Mouse (Mus musculus): ENCODE measurements around the gene Fam57b.

Gene Fam57b

DNA sequence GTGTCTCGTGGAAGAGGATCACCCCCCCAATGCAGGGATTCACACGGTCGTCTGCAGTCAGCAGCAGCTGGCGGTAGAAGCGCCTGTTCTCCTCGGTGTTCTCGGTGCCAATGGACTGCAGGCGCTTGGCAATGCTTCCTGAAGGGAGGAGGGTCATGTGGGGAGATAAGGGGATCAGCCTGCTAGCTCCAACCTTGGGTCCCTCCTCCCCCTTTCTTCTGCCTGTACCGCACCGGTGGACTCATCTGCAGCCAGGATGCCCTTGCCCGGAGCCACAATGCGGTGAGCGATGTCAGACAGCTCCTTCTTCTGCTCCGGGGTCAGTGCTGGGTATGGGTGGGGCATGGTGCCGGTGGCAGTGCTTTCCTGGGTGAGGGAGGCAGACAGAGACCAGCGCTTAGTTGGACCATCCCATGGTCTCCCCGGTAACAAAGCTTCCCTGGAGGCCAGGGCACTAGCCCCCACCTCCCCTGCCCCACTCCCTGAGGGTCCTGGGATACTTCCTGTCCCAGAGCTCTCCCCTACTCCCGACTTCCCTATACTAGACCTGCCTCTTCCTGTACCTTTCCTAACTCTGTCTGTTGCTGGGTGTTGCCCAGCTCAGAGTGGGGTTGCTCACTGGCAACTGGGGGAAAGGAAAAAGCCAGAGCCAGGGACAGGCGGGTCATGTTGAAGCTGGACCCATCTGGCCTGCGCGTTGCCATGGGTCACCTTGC, at the start of gene Fam57b:
Gene Fam57b (plus strand): TSS at position 258 of the 716 bp plus-strand sequence.
- no peak for DNase-seq

GRCm38 (mm10) chr7:126748824-126749223, 48.6 kb upstream of the Fam57b start:
- DNase-seq: peak; percentile 30

DNA sequence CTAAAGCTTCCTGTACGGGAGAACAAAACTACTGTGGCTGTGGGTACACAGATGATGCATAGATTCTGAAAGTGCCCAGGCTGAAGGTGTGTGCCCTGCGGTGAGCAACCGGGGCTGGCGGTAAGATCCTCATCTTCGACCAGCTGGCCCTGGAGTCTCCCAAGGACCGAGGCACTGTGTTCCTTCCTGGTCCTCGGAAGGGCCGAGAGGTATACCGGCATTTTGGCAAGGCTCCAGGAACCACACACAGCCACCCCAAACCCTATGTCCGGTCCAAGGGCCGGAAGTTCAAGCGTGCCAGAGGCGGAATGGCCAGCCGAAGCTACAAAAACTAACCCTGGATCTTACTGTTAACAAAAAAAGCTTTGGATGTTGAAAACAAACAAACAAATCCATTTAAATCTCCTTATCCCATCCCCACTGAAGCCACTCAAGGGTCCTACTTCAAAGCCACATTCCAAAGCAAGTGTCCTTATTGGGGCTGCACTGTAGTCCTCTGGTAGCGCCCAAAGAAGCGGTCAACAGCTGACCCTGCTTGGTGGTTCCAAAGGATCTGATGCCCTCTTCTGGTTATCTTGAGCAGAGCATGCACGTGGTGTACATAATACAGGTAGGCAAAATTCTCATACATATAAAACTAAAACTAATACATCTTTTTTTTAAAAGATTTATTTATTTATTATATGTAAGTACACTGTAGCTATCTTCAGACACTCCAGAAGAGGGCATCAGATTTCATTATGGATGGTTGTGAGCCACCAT, 47.7 kb upstream of the Fam57b start:
- no peak for DNase-seq

DNA sequence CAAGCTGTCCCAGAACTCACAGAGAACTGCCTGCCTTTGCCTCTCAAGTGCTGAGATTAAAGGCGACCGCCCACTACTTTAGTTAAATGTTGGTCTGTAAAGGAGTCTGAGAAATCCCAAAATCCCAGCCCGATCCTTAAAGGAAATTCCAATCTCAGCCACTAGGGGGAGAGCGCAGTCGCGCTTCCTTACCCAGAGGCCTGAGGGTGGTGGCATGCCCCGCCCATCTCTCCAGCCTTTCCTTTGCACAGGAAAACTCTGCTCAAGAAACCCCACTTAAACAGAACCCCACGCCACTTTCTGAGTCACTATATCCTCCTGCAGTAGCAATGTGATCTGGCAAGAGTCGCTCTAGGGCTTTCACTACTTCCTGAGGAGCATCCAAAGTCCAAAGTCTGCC, 42.6 kb upstream of the Fam57b start:
- DNase-seq: peak; percentile 71

GRCm38 (mm10) chr7:126758539-126758938, 38.9 kb upstream of the Fam57b start:
- no peak for DNase-seq

GRCm38 (mm10) chr7:126759050-126759671, 38.3 kb upstream of the Fam57b start, which contains the start of gene Mapk3:
Gene Mapk3 (plus strand): TSS chr7:126759601.
- DNase-seq: peak; percentile 92

DNA sequence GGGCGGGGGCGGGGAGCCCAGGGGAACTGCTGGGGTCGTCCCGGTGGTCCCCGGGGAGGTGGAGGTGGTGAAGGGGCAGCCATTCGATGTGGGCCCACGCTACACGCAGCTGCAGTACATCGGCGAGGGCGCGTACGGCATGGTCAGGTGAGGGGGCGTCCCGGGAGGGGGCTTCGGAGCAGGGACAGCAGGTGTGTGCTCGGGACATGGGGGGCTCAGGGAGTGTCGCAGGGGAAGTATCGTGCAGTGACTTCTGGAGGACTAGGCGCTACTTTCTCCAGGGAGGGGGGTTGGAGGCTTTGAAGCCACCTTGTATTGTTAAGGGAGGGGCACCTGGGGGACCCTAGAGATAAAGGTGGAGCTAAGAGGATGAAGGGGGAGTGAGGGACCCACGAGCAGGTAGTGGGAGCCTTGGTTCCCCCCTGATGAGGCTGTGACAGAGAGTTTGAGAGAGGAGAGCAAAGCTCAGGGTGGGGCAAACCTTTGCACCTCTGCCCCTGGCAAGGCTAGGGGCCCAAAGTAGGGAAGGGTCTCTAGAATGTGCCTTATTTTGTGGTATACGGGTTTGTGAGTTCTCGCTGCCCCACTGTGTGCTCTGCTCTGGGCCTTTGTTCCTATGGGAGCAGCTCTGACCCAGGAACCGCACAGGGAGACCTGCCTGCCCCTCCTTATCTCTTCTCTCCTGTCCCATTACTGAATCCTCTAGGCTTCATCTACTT, 37.6 kb upstream of the Fam57b start:
- DNase-seq: no peak

- DNase-seq: no peak
Measured at GRCm38 (mm10) chr7:126760391-126760802, 37.1 kb upstream of the Fam57b start.

DNA sequence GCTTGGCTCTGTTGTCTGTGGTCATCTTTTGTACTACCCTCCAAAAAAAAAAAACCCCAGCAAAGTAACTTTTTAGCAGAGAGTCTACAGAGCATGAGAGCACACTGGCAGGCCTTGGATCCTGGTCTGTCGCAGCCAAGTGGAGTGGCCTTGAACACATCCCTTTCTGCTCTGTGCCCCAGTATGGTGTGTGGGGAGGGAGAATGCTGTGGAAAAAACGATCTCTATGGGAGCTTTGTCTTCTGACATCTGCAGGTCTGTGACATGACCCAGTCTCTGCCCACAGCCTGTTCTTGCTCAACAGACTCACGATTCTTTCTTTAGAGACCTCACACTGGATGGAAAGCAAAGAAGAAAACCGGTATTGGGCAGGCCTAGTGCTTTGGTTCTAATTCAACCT, 36.5 kb upstream of the Fam57b start:
- DNase-seq: no peak

DNA sequence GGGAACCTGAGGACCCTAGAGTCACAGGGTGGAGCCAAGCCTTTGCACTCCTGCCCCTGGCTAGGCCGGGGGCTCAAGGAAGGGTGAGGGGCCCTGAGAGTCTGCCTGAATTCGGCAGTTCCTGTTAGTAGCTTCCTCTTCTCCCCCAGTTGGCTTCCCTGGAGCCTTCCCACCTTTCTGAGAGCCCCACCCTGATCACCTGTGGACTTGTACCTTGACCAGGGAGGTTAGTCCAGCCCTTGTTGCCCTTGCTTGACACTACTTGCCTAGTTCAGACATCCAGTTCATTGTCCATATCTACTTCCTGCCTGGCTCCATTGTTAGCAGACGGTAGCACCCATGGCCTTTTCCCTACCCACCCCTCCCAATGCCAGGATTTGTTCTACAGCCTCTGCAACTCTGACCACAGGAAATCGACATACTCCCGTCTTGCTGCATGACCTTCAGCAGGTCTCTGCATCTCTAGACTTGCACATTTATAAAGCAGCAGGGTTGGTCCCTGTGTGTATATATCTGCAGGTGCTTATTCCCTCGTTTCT, 35.9 kb upstream of the Fam57b start:
- no peak for DNase-seq

- no peak for DNase-seq
Measured at GRCm38 (mm10) chr7:126762471-126763008, 34.9 kb upstream of the Fam57b start.

GRCm38 (mm10) chr7:126765540-126765939, 31.9 kb upstream of the Fam57b start:
- no peak for DNase-seq

DNA sequence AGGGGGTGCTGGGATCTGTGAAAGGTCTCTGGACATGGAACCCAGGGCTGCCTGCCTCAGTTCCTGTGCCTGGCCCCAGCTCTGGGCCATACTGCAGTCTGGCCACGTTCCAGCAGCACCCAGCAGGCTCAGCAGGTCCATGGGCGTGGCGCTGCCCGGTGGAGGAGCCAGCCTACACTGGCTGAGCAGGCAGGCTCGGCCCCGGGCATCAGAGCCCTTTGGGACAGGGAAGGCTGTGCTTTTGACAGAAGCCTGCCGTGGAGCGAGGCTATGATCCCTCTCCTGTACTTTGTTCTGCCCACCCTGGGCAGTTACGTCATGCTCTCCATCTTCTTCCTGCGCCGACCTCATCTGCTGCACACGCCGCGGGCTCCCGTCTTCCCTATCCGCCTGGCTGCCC, 31.3 kb upstream of the Fam57b start, which contains the start of gene Gdpd3:
Gene Gdpd3 (plus strand): TSS at position 134 of the 400 bp plus-strand sequence.
- DNase-seq: no peak

DNA sequence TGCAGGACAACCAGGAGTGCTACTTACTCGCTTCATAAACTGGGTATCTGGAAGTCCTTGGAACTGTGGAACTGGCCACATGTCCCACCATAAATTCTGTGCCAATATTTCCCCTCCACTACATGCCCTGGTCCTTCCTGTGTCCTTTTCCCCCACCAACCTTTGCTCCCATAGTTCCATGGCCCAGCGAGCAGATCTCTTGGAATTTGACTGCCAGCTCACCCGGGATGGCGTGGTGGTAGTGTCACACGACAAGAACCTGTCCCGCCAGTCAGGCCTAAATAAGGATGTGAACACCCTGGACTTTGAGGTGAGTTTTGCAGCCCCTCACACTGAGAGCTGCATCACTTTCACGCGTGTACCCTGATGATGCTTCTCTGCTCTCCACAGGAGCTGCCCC, 30.5 kb upstream of the Fam57b start:
- DNase-seq: no peak

DNA sequence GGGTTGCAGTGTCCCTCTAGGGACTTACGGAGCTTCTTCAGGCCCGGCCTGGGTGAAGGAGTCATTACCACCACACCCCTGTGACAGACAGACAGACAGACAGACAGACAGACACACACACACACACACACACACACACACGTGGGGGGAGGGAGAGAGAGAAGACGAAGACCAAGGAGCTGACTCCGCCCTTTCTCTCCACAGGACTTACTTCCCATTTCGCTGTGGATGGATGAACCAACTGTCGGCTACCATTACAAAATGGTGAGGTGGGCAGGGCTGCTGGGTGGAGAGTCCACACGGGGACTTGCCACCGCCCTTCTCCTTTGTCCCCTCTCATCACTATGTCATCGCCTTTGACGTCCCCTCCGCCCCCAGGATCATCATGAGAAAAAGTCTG, 26.7 kb upstream of the Fam57b start:
- no peak for DNase-seq

GRCm38 (mm10) chr7:126773351-126773750, 24.1 kb upstream of the Fam57b start:
- DNase-seq: no peak

GRCm38 (mm10) chr7:126774463-126774862, 23.0 kb upstream of the Fam57b start:
- DNase-seq: no peak

DNA sequence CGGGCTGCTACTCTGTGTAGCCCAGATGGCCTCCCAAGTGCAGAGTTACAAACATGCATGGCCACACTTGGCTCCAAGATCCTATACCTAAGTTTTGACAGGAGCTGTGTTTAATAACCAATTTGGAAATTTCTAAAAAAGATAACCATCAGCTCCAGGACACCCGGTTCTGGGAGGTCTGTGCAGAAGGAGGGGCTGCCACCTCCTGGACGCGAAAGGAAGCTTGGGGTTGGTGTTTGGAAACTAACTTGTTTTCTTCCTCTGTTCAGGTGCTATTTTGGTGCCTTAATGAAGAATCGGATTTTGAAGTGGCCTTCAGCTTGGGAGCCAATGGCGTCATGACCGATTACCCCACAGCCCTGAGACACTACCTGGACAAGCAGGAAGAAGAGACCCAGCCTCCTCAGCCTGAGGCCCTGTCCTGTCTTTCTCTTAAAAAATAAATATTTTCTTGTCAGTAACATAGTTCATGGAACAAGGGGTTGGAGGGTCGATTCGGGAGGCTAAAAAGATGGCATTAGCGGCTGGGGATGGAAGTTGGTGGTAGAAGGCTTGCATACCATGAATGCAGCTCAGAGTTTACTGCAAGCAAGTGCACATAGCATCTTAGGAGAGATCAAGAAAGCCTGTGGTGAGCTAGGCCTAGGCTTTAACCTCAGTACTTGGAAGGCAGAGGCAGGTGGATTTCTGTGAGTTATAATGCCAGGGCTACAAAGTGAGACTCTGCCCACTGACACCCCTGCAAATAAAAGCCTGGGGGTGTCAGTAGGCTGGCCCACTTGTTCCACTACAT, 22.1 kb upstream of the Fam57b start:
- DNase-seq: peak; percentile 52

DNA sequence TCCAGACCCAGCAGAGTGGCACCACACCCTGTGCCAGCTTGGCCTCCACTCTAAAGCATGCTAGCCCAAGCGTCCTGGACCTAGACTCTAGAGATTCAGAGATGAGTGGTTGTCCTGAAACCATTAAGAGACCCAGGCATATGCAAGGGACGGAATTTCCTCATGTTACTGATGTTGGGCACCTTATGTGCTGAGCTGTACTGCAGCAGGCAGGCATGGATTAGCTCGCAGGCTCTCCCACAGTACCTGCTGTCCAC, 21.6 kb upstream of the Fam57b start:
- DNase-seq: no peak

- peak; percentile 98 for DNase-seq
Measured at GRCm38 (mm10) chr7:126776598-126777057, 20.8 kb upstream of the Fam57b start, which contains the start of gene Ypel3. Gene Ypel3 (plus strand): TSS chr7:126776955.

GRCm38 (mm10) chr7:126777476-126777875, 20.0 kb upstream of the Fam57b start:
- peak; percentile 38 for DNase-seq

DNA sequence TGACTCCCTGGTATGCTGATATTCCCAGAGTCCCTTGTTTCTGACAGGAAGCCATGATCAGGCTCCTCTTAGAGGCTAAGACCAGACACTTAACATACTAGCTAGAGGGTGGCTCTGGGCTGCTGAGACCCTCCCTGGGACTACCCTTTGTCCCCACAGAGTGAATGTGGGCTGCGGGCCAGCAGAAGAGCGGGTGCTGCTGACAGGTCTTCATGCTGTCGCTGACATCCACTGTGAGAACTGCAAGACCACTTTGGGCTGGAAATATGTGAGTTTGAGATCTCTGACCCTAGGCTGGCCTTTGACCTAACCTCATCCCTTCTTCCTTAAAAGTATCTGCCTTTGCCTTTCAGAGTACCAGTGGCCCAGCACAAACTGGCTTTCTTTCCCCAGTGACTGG, 19.3 kb upstream of the Fam57b start:
- DNase-seq: no peak

All from thymus, postnatal 14 days (tissue).